Mouse (Mus musculus): ENCODE data around the gene Rps25. TPM values are rescaled to one million over a fixed set of nuclear protein-coding genes. Genes with fewer than 3 reads are reported as not detected.
"Not testable (repeated sequence)": the region's sequence is repeated elsewhere in the genome, so short reads cannot be mapped to it uniquely, and the experiment has no call there.

Gene Rps25
- polyA plus RNA-seq, 1 experiment, result 16.3 TPM

DNA sequence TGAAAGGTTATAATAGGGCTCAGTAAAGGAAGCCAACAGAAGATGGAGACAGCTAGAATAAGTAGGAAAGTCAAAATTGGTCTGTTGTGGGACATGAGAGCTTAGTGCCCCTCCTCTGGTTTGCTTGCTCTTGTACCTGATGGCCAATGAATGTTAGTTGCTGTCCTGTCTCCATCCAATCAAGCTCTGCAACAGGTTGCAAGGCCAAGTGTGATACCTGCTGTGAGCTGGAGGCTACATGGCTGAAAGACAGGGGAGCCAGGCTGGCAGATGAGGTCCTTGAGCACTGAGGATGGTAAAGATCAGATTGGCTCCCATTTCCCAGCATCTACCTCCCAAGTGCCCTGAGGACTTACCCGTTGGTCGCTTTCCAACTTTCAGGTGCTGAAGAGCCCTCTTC lies 5.8 kb downstream of the Rps25 start:
- Histone ChIP-seq H3K4me3 (replicated peaks) (no peak overlapping the region), H3K27me3 (ENCODE audit: control insufficient read depth) (no peaks in the 10 kb centered on the region), H3K9me3 (ENCODE audit: control insufficient read depth, low read length) (no peaks in the 10 kb centered on the region), H3K4me1 (ENCODE audit: control insufficient read depth) (peaks cover 66% of the 10 kb centered on the region), H3K36me3 (ENCODE audit: control insufficient read depth) (peaks cover 79% of the 10 kb centered on the region)
- no peak for TF ChIP-seq GATA1 (IDR thresholded peaks at IDR 0.05; ENCODE audit: low read length)
- TF ChIP-seq TAL1 (IDR thresholded peaks at IDR 0.05; ENCODE audit: low read length), result no peak

DNA sequence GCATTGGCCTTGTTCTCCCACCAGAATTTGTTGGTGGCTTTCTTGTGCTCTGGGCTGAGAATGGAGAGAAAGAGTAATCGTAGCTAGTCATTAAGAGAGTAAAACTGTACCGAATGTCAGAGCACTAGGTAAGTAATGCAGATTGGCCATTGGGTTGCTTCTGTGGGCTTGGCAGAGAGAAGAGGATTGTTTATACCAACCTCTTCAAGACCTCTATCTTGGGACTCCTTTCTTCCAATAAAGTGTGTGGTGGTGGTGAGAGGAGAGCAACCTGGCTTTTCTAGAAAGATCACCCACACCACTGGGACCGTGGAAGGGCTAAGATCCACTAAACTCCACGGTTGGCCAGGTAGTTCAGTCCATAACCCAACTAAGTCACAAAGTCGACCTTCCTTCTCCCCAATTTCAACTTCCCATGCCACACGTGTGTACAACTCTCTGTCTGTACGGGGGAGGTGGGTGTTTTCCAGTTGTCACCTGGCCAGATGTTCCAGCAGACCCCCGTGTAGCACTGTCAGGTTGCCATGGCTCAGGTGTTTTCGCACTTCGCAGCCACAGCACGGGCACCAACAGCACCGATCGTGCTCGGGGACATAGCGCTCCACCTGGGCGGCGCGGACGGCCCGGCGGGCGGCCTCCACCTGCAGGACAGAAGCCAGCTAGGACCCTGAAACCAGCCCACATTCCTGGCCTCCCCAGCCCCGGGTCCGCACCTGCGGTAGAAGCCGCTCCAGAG lies 10.4 kb downstream of the Rps25 start:
- Histone ChIP-seq H3K4me1 (ENCODE audit: control insufficient read depth) (peaks cover 41% of the 10 kb centered on the region), H3K27me3 (ENCODE audit: control insufficient read depth) (no peaks in the 10 kb centered on the region), H3K36me3 (ENCODE audit: control insufficient read depth) (peaks cover 40% of the 10 kb centered on the region), H3K9me3 (ENCODE audit: control insufficient read depth, low read length) (no peaks in the 10 kb centered on the region), H3K4me3 (replicated peaks) (peak overlapping the region; percentile 78)
- TF ChIP-seq GATA1 (IDR thresholded peaks at IDR 0.05; ENCODE audit: low read length), result no peak
- TF ChIP-seq TAL1 (IDR thresholded peaks at IDR 0.05; ENCODE audit: low read length), result no peak

DNA sequence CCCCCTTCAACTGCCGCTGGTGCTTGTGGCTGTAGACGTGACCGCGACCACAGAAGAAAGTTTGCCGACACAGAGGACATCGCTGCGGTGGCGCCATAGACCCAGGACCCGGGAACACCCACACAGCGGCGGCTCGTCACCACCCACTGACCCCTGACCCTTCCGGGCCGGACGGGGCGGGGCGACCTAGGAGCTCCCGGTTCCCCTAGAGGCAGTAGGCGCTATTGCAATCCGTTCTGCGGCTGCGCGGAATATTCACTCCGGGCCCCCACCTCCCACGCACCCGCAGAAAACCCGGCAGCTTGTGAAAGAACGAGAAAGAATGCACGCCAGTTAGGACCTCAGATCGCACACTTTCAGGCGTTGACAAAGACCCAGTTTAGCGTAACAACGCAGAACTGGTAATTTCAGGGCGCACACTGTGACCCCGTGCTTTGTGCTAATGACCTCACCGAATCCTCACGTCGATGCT lies 11.0 kb downstream of the Rps25 start:
- TF ChIP-seq TAL1 (IDR thresholded peaks at IDR 0.05; ENCODE audit: low read length) (no peak), GATA1 (IDR thresholded peaks at IDR 0.05; ENCODE audit: low read length) (no peak)

DNA sequence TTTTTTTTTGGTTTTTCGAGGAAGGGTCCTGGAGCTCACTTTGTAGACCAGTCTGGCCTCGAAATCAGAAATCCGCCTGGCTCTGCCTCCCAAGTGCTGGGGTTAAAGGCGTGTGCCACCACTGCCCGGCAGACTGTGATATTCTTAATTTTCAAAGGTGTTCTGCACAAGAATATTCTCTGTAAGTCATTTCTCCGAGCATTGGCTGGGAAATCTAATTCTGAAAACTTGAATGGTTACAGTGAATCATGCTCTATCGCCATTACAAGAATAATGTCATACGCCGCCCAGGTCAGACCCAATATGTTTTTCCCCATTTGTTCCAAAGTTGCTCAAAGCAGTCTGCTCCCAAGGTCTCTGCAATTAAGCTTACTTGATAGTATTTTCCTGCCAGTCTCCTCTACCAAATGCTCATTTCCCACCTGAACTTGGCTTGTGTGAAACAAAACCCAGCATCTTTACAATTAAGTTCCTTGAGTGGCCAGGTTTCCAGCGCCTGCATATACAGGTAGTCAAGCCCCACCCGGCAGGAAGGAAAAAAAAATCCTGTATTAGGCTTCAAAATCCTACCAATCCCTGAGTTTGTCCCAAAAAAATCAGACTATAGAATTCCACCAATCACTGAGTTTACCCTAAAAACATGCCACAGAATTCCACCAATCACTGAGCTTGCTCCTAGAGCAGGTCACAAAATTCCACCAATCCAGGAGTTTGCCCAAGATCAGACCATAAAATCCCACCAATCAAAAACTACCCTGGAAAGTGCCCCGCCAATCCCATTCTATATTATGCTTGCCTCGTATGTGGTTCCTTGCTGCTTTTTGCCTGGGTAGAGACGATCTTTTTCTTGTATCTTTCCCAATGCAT lies 11.8 kb downstream of the Rps25 start, which contains the start of gene Ccdc84:
Ccdc84 (minus strand) TSS at position 51 of the 867 bp plus-strand sequence.
- H3K27me3 ChIP-seq (ENCODE audit: control insufficient read depth), result no peaks in the 10 kb centered on the region
- peaks cover 25% of the 10 kb centered on the region for H3K36me3 ChIP-seq (ENCODE audit: control insufficient read depth)
- H3K4me3 ChIP-seq (replicated peaks), result peak within 1 kb of the TSS; percentile 78
- no peaks in the 10 kb centered on the region for H3K9me3 ChIP-seq (ENCODE audit: control insufficient read depth, low read length)
- H3K4me1 ChIP-seq (ENCODE audit: control insufficient read depth), result peaks cover 31% of the 10 kb centered on the region
- TF ChIP-seq TAL1 (IDR thresholded peaks at IDR 0.05; ENCODE audit: low read length), result no peak
- TF ChIP-seq GATA1 (IDR thresholded peaks at IDR 0.05; ENCODE audit: low read length), result no peak

More for the DNA sequence above, 11.0 kb downstream of the Rps25 start:
- no peaks in the 10 kb centered on the region for H3K27me3 ChIP-seq (ENCODE audit: control insufficient read depth)
- H3K4me1 ChIP-seq (ENCODE audit: control insufficient read depth), result peaks cover 36% of the 10 kb centered on the region
- no peaks in the 10 kb centered on the region for H3K9me3 ChIP-seq (ENCODE audit: control insufficient read depth, low read length)
- H3K36me3 ChIP-seq (ENCODE audit: control insufficient read depth), result peaks cover 34% of the 10 kb centered on the region
- peak overlapping the region; percentile 78 for H3K4me3 ChIP-seq (replicated peaks)

DNA sequence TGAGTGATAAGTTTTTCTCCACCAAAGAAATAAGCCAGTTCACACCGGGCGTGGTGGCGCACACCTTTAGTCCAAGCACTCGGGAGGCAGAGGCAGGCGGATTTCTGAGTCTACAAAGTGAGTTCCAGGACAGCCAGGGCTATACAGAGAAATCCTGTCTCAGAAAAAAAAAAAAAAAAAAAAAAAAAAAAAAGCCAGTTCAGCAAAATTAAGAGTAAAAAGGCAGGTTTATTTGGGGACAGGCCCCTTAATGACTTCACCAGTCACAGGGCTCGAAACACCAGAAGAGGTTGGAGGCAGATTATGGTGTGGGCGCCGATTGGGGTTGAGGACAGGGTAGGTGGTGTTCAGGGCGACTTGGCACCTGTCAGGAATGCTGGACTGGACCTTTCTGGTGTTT lies 12.8 kb downstream of the Rps25 start:
- H3K36me3 ChIP-seq (ENCODE audit: control insufficient read depth), result peaks cover 16% of the 10 kb centered on the region
- not testable (repeated sequence) for H3K4me3 ChIP-seq (replicated peaks); H3K9me3 ChIP-seq (ENCODE audit: control insufficient read depth, low read length); H3K27me3 ChIP-seq (ENCODE audit: control insufficient read depth)
- peaks cover 30% of the 10 kb centered on the region for H3K4me1 ChIP-seq (ENCODE audit: control insufficient read depth)

DNA sequence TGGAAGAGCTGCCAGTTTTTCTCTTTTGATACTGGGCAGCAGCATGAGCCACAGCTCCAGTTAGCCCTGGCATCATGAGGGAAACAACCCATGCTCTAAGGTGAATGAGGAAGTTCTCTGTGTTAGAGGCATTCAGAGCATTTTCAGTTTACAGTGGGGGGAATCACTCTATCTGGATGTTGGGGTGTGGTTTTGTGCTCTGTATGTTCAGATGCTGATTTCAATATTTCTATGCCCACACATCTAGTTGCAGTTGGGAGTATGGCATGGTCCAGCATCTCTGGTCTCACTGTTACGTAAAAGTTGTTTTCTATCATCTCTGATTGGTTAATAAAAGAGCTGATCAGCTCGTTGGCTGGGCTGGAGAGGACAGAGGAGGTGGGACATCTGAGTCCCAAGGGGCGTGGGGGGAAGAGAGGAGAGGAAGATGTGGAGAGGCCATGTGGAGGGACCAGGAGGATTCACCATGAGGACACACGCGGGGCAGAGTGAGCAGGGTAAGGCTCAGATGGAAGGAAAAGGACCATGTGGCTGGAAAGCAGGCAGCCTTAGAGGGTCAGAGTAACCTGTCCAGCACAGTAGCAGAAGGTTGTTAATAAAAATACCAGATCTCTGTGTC lies 13.4 kb downstream of the Rps25 start:
- Histone ChIP-seq H3K27me3 (ENCODE audit: control insufficient read depth) (no peaks in the 10 kb centered on the region), H3K9me3 (ENCODE audit: control insufficient read depth, low read length) (no peaks in the 10 kb centered on the region), H3K4me1 (ENCODE audit: control insufficient read depth) (peaks cover 30% of the 10 kb centered on the region), H3K4me3 (replicated peaks) (no peak overlapping the region), H3K36me3 (ENCODE audit: control insufficient read depth) (peaks cover 12% of the 10 kb centered on the region)
- no peak for TF ChIP-seq TAL1 (IDR thresholded peaks at IDR 0.05; ENCODE audit: low read length)
- no peak for TF ChIP-seq GATA1 (IDR thresholded peaks at IDR 0.05; ENCODE audit: low read length)

DNA sequence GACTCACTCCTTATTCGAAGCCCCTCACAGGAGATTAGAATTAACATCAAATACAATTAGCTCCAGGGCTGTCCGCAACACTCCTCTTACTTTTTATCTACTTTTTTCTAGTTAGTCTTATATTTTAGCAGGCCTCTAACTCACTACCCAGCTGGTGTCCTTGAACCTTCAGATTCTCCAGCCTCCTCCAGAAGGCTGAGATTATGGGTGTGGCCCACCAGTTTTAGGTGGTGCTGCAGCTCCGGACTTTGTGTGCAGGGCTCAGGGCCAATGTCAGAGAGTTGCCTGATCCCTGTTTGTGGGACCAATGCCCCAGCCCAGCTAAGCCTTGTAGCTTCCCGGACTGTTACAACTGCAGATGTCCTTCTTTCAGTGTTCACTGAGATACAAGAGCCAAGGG lies 16.6 kb downstream of the Rps25 start:
- Histone ChIP-seq H3K4me3 (replicated peaks) (no peak overlapping the region), H3K4me1 (ENCODE audit: control insufficient read depth) (peaks cover 5% of the 10 kb centered on the region)

DNA sequence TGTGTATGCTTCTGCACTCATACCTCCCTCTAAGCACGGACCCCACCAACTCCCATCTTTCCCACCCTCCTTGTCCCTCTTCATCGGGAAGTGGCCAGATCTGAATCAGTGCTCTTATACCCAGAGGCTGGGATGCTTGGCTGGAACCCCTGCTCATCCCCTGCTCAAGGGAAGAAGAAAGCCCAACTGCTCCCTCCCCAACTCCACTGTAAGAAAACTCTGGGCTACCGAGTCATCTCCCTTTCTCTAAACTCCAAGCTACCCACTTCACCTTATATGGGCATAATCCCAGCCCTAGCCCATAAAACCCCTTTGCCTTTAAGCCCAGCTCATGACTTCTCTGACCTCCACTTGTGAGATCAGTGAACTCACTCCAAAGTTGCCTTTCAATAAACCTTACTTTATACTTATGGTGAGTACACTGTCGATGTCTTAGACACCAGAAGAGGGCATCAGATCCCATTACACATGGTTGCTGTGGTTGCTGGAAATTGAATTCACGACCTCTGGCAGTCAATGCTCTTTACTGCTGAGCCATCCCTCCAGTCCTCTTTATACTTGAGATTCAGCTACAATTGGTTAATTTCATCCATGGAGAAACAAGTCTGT lies 25.7 kb downstream of the Rps25 start:
- Histone ChIP-seq H3K4me3 (replicated peaks) (no peak overlapping the region), H3K36me3 (ENCODE audit: control insufficient read depth) (no peaks in the 10 kb centered on the region), H3K27me3 (ENCODE audit: control insufficient read depth) (no peaks in the 10 kb centered on the region), H3K4me1 (ENCODE audit: control insufficient read depth) (no peaks in the 10 kb centered on the region), H3K9me3 (ENCODE audit: control insufficient read depth, low read length) (no peaks in the 10 kb centered on the region)
- TF ChIP-seq GATA1 (IDR thresholded peaks at IDR 0.05; ENCODE audit: low read length), result no peak
- TF ChIP-seq TAL1 (IDR thresholded peaks at IDR 0.05; ENCODE audit: low read length), result no peak

More for the DNA sequence above, 16.6 kb downstream of the Rps25 start:
- TF ChIP-seq GATA1 (IDR thresholded peaks at IDR 0.05; ENCODE audit: low read length), result no peak
- Histone ChIP-seq H3K27me3 (ENCODE audit: control insufficient read depth) (no peaks in the 10 kb centered on the region), H3K36me3 (ENCODE audit: control insufficient read depth) (no peaks in the 10 kb centered on the region), H3K9me3 (ENCODE audit: control insufficient read depth, low read length) (no peaks in the 10 kb centered on the region)

Data from erythroblast, embryonic 14.5 days (primary cell).